Mouse (Mus musculus): ENCODE data around the gene Stk19. TPM values are rescaled to one million over a fixed set of nuclear protein-coding genes. Genes with fewer than 3 reads are reported as not detected.
"Not testable (repeated sequence)": the region's sequence is repeated elsewhere in the genome, so short reads cannot be mapped to it uniquely, and the experiment has no call there.

Stk19 gene
- polyA plus RNA-seq, 1 experiment: 59.7 TPM

DNA sequence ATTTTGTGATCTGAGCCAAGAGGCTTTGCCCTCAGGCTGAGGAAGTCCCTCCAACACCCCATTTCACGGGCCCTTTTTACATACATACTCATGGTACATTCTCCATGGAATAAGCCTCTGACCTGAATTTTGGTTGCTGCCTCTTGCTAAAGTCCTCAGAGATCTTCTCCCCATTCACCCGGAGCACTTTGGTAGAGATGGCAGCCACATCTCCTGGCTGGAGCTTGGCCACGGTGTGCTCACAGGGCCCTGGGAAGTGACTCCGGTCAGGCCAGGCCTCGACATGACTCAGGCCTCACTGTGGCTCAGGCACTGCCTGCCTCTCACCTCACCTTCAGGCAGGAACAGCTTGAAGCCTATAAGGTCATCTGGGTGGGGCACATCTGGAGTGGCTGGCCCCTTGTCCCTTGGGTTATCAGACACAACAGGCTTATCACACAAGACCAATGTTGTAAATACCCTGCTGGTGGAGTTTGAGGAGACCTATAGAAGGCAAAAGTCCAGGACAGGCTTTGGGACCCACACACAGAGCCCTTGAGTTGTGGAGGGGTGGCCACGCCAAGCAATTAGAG, 4.1 kb upstream of the Stk19 start:
- DNase-seq (ENCODE audit: low read depth): no peak

GRCm38 (mm10) chr17:34838785-34839184, 2.0 kb upstream of the Stk19 start:
- no peak for DNase-seq (ENCODE audit: low read depth)

GRCm38 (mm10) chr17:34837464-34838324, 949 bp upstream of the Stk19 start:
- DNase-seq (ENCODE audit: low read depth): no peak

DNA sequence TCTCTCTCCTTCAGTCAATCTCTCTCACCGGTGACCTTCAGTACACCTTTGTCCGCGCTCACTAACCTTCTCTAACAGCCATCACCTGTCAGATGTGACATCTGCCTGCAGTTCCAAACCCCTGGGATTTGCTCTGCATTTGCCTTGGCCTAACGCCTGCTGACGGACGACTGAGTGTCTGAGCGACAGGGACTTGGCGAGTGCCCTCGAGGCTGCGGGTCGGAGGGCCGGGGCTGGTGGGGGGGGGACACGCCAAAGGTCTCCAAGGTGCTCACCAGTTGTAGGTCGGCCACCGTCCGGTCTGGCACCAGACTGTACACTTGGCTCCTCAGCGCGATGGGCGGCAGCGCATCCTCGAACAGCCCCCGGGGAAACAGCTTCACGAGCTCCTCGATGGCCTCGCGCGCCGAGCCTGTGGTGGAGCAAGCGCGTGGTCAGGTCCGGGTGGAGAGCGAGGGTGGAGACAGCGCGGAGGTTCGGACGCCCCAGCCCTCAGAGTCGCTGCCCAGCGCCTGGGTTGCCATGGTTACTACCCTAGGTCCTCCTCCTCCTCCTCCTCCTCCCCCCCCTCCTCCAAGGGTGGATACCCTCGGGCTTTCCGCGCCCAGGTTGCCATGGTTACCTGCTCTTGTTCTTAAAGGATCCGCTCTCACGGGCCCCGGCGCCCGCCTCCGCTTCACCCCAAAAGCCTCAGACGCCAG, 440 bp downstream of the Stk19 start:
- no peak for DNase-seq (ENCODE audit: low read depth)

DNA sequence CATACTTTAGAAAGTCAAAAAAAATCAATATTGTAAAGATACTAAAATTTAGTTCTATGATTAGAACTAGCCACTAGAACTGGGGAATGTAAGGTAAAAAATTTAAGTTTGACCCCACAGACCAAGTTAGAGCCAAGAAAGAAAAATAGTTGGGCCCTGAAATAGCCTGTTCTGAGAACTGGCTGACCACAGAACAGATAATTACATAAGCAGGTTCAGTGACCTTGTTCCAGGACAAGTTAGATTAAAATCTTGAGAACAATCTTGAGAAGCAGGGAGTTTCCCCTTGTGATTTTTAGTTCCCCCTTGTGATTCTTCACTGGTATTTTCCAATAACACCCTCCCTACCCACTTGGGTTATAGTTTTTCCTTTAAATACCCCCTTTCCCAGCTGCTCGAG, 6.0 kb downstream of the Stk19 start:
- not testable (repeated sequence) for DNase-seq (ENCODE audit: low read depth)

GRCm38 (mm10) chr17:34814818-34815370, 21.9 kb downstream of the Stk19 start:
- DNase-seq (ENCODE audit: low read depth): no peak

GRCm38 (mm10) chr17:34813747-34814146, 23.0 kb downstream of the Stk19 start:
- not testable (repeated sequence) for DNase-seq (ENCODE audit: low read depth)

- DNase-seq (ENCODE audit: low read depth): no peak
These were observed 25.5 kb downstream of the Stk19 start for GRCm38 (mm10) chr17:34811275-34811674.

GRCm38 (mm10) chr17:34810811-34811210, 25.9 kb downstream of the Stk19 start:
- DNase-seq (ENCODE audit: low read depth): not testable (repeated sequence)

- not testable (repeated sequence) for DNase-seq (ENCODE audit: low read depth)
These were observed 26.3 kb downstream of the Stk19 start for GRCm38 (mm10) chr17:34810411-34810810.

DNA sequence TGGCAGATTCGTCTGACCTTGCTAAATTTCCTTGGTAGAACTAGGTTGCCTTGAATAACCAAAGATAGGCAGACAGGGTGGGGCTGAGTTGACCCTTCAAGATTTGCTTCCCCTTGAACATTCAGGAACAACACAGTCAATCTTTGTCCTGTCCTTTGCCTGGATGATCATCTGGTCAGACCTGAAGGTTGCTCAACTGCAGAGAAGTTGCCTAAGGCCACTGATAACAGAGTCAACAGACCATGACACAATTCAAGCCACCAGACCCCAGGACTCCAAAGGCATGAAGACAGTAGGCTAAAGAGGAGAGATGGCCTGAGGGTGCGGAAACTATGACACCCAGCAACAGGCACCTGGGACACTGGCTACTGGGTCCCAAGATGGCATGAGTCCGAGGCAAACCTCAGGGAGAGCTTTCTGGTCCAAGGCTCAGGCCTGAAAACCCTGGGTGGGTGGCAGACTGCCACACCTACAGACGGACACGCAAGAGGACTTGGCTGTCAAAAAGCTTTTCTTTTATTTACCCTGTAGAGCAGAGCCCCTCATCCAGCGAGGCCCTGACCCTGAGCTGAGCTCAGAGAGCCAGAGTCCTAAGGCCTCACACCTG, 28.0 kb downstream of the Stk19 start:
- DNase-seq (ENCODE audit: low read depth): no peak

- DNase-seq (ENCODE audit: low read depth): no peak
These were observed 29.6 kb downstream of the Stk19 start for GRCm38 (mm10) chr17:34807176-34807575.

- DNase-seq (ENCODE audit: low read depth): no peak
These were observed 31.7 kb downstream of the Stk19 start for GRCm38 (mm10) chr17:34804871-34805562.

- not testable (repeated sequence) for DNase-seq (ENCODE audit: low read depth)
These were observed 32.4 kb downstream of the Stk19 start, which contains the start of gene Cyp21a1 for GRCm38 (mm10) chr17:34804301-34804700. Gene Cyp21a1, minus strand, starts transcription at chr17:34804561.

DNA sequence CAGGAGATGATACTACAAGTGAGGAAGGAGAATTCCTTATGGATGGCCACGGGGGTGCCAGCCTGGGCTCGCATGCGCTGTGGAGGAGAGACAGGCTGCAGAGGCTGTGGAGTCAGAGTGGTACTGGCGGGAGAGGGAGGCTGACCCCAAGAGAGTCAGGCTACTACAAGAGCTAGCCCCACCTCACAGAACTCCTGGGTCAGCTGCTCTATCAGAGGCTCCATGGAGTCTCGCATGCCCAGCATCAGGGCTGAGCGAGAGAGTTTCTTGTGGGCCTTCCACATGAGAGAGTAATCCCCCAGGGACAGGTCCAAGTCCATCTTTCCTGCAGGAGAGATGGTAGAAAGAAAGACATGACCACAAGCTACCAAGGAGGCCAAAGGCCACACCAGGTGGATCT, 33.4 kb downstream of the Stk19 start:
- not testable (repeated sequence) for DNase-seq (ENCODE audit: low read depth)

DNA sequence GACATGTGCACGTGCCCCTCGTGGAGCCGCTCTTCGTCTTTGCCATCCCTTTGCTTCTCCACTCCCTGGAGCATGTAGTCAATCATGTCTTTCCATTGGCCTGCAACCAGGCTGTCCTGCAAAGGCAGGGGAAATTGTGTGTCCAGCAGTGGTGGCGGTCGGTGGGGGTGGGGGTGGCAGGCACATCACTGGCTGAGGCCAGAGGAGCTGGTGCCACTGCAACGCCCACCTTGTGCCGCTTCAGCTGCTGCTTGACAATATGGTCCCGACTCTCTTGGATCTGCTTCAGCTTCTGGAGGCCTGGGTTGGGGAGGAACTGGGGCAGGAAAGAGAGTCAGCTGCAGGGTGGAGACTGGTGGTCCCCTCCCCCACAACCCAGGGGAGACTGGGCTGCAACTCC, 34.0 kb downstream of the Stk19 start:
- not testable (repeated sequence) for DNase-seq (ENCODE audit: low read depth)

GRCm38 (mm10) chr17:34800781-34801305, 35.9 kb downstream of the Stk19 start:
- DNase-seq (ENCODE audit: low read depth): not testable (repeated sequence)

- no peak for DNase-seq (ENCODE audit: low read depth)
These were observed 37.2 kb downstream of the Stk19 start for GRCm38 (mm10) chr17:34799531-34799925.

DNA sequence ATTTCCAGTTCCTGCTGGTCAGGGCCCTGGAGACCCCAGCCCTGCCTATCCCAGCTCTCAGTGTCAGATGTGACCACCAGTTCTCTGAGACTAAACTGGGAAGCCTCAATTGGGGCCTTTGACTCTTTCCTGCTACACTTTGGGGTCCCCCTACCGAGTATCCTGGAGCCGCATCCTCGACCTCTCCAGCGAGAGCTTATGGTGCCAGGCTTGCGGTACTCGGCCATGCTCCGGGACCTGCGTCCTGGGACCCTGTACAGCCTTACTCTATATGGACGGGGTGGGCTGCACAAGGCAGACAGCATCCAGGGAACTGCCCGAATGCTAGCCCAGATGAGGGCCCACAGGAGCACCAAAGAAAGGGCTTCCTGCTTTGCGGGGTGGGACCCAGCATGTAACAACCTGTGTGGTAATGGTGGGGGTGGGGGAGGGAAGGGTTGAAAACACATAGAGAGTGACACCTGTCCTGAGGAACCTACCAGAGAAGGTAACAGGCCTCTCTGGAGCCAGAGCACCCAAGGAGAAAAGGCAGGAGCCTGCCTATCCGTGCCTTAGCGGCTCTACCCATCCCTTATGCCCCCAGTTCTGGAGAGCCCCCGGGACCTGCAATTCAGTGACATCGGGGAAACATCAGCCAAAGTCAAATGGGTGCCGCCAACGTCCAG, 37.7 kb downstream of the Stk19 start:
- DNase-seq (ENCODE audit: low read depth): no peak

DNA sequence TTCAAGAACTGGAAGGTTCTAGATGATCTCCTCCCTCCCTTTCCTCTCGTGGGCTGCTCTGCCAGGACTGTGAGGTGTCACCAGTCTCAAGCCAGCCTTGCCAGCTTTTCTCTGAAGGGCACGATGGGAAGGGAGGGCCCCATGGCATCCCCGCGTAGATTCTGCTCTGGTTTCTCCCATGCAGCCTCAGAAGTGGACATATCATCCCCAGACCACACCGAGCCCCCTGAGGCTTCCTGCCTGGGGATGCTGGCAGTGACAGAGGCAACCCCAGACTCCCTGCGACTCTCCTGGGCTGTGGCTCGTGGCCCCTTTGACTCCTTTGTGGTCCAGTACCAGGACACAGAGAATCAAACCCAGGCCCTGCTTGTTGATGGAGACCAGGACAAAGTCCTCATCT, 38.7 kb downstream of the Stk19 start:
- DNase-seq (ENCODE audit: low read depth): not testable (repeated sequence)

Data from gonadal fat pad, adult 2 months (tissue).